Mouse (Mus musculus): ENCODE results near the gene Unc5a.

GRCm38 (mm10) chr13:54938493-54938892, 10.7 kb upstream of the Unc5a start:
- TF ChIP-seq ZMIZ1 (IDR thresholded peaks at IDR 0.05; ENCODE audit: low read depth, low read length) (no peak), POLR2A (IDR thresholded peaks at IDR 0.05; ENCODE audit: low read depth, low read length) (no peak), BHLHE40 (IDR thresholded peaks at IDR 0.05; ENCODE audit: low read depth, low read length) (no peak)

All from CH12.LX (cell line).